Mouse (Mus musculus) ZHBTc4 (cell line): Measurements from ENCODE around the gene Ryr3.

Source experiments
- DNase-seq: peaks from one replicate; pipeline ENCODE4 v3.0.0-alpha.2; 2011; ENCODE audit warnings: low read depth, low spot score

Gene Ryr3

DNA sequence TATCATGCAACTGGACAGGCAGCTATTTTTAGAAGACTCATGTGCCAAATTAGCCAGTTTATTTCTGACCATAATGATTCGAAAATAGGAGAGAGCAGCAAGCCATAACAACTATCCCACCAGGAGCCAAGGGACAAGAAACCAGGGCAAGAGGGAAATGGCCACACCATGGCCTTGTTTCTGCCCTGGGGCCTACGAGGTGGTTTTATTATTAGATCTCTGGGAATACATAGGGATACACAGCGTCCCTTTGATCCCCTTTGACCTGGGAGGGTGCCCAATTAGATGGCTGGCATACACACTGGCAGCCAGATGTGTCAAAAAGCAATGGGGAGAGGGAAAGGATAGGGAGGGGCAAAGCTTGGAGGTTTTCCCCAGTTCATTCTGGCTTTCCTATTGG, 563.1 kb downstream of the Ryr3 start:
- no peak for DNase-seq

GRCm38 (mm10) chr2:112637206-112637605, 579.7 kb downstream of the Ryr3 start:
- no peak for DNase-seq

DNA sequence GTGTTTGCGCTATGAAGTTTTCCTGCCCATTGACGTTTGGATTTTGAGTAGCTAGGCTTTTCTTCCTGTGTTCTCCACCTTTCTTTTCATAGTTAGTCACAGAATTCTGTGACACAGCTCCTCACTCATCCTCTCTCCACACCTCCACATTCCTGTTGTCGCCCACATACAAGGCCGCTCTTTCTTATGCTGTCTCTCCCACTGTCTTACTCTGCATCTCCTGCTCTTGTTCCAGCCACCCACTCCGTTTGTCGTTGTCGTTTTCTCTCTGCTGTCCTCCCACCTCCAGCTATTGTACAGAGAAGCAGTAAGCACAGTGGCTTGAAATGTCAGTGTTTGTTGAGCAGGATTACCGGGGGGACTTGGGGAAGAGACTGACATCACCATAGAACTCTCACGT, 584.4 kb downstream of the Ryr3 start:
- no peak for DNase-seq

DNA sequence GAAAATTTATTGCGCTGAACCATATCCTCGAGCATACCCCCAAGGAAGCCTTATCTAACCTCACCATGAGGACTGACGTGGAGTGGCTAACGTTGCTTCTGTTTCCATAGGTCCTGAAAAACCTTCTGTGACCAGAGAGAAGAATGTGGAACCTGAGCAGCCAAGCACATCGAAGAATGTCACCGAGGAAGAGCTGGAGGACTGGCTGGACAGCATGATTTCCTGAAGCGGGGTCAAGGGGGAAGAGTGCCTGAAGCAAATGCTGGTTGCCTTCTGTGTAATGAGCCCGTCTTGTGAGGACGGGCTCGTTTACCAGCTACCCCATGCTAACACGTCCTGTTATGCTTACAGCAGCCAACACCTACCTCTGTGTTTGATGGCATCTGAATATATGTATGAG, 586.2 kb downstream of the Ryr3 start:
- DNase-seq: no peak

DNA sequence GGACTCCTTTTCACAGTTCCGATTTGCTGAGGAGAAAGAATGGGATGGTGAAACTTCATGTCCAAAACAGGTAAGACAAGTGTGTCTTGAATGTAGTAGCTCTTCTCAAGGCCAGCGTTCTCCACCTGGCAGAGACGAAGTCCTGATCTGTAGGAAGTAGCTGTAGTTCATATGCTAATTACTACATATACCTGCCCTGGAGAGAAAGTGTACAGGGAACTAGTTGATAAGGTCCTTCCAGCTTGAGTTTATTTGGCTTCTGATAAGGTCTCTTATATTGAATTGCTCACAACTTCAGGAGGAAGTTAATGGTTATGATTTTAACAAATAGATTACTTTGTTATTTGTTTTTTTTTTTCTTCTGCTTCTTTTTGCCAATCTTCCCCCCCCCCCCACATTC, 591.7 kb downstream of the Ryr3 start:
- DNase-seq: no peak

GRCm38 (mm10) chr2:112617206-112617605, 599.7 kb downstream of the Ryr3 start:
- peak; percentile 9 for DNase-seq

DNA sequence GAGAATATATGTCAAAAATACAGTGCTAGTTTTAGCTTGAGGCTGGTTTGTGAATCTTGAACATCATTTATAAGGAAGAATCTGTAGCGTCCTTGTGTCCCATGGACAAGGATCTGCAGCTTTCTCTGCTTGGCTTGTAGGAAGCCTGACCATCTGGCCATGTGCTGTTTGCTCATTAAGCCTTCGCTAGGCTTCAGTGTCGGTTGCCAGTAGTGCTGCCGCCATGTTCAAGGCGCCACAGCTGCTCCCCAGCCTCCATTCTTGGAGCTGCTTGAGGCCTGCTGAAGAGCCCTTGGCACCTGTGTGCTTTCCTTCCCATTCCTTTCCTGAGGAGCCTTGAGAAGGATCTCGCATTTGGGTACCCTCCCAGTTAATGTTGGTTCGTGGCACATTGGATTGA, 602.5 kb downstream of the Ryr3 start:
- no peak for DNase-seq

DNA sequence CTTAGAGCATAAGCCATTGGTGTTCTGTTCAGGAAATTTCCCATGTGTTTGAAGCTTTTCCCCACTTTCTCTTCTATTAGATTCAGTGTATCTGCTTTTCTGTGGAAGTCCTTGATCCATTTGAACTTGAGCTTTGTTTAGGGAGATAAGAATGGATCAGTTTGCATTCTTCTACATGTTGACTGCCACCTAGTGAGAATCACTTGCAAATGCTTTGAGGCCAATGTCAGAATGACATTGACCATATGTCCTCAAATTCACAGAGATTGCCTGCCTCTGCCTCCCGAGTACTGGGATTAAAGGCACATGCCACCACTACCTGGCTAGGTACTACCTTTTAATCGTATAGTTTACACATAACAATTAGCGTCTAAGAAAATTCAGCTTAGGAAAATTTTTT, 604.3 kb downstream of the Ryr3 start:
- peak; percentile 52 for DNase-seq

GRCm38 (mm10) chr2:112606536-112606935, 610.4 kb downstream of the Ryr3 start:
- no peak for DNase-seq

DNA sequence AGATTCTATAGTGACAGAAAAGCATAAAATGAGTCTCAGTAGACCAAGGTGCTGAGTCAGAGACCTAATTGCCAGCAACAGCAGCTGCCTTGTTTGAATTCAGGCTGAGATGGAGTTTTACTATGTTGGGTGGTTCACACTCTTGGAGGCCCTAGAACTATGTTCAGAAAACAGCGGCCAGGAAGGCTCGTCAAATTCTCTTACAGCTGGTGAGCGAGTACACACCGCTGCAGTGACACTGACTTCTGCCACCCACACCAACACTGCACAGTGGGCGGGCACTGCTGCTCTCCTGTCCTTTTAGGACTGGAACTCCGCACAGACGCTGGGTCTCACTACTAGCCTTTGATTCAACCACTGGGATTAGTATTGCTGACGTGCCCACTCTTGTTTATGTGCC, 614.4 kb downstream of the Ryr3 start:
- DNase-seq: no peak

GRCm38 (mm10) chr2:112600222-112600621, 616.7 kb downstream of the Ryr3 start:
- peak; percentile 16 for DNase-seq

DNA sequence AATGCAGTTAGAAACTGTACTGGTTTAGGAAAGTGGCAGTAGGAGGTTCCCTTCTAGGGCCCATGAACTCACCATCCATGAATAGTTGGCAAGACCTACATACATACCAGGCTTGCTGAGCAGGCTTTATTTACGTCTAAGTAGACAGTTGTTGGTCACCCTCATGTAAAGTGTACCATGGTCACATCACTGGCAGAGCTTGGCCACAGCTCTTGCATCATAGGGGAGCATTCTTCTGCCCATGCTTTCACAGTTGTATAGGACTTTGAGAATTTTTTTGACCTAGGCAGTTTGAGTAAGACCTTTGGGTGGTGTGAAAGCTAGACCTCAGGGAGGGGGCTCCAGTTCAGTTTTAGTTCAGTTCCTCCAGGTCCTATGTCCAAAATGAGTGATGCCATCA, 619.8 kb downstream of the Ryr3 start:
- DNase-seq: no peak

DNA sequence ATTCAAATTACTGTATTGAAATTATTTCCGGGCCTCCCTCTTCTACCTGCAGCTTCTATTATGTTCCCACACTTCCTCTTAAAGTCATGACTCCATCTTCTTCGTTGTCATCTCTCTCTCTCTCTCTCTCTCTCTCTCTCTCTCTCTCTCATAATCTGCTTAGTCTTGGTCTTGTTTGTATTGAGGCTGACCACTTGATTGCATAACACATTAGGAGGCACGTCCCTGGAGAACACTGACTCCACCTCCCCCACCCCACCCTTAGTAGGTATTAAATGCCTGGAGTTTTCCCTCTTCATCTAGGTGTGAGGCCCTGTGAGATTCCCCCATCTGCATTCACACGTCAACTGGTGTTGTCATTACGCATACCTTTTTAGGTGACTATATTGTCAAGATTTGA, 620.5 kb downstream of the Ryr3 start:
- no peak for DNase-seq

- no peak for DNase-seq
Observed at GRCm38 (mm10) chr2:112595807-112596206, 621.1 kb downstream of the Ryr3 start.

- no peak for DNase-seq
Observed at GRCm38 (mm10) chr2:112593781-112594180, 623.1 kb downstream of the Ryr3 start.

- no peak for DNase-seq
Observed at GRCm38 (mm10) chr2:112593322-112593721, 623.6 kb downstream of the Ryr3 start.

- no peak for DNase-seq
Observed at GRCm38 (mm10) chr2:112591451-112591871, 625.4 kb downstream of the Ryr3 start.

DNA sequence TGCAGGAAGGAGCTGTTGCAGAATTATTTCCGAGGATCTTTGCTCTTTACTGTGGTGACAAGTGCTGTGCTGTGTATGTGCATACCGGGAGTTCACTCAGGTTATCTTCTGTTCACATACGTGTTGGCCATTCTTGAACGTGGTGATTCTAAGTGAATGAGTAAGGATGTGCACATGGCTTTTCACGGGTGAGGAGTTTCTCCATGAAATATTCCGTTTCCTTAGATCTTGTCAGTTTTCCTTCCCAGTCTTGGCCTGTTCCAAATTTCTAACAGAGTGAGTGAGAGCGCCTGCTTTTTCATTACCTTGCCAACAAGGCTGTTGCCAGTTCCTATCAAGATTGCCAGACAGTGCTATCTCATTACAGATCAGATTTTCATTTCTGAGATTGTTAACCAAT, 625.9 kb downstream of the Ryr3 start:
- DNase-seq: no peak
